Mouse (Mus musculus) retina, postnatal 7 days (tissue): Measurements from ENCODE around the gene Anxa10.

ENCODE experiments used
- DNase-seq: peaks from one replicate; pipeline ENCODE4 v3.0.0-alpha.2; 2012; ENCODE audit warnings: low read depth, low spot score

Gene Anxa10

DNA sequence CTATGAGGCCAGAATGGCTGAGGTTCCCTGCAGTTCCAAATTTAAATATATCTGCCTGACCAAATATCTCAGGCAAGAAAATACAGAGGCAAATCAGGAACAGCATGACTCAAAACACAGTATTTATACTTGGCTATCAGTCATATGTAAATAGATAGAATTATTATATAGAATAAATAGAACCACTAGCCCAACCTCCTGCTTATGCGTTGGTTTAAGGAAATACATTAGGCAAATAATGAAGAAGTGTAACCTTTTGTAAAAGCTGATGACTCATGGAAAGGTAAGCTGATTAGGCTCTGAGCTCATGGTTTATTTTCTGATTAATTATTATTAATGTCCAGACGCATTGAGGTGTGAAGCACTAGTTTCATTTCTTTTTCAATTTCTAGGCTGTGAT is at the start of gene Anxa10:
Anxa10 (minus strand) TSS at position 53 of the 400 bp plus-strand sequence.
- no peak for DNase-seq

DNA sequence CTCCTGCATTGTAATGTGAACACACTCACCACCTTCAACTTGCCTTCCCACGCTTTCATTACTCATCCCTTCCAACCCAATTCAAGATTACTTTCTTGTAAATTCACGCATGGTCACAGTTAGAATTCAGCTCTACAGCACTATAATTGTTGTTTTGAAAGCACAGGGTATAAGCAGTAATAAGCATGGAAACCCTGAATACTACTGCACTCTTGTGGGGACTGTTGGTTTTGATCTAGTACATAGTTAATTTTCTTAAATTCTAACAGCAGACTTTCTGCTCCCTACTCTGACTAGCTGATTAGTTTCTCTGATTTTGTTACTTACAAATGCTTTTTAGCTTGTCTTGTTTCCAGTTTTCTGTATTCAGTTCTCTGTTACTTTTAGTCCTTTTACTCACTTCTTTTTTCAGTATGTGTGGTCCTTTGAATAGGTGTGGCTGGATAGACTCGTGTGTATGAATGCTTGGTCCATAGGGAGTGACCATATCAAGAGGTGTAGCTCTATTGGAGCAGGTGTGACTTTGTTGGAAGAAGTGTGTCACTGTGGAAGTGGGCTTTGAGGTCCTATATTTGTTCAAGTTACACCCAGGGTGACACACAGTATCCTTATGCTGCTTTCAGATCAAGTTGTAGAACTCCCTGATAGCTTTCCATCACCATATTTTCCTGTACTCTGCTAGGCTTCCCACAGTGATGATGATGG is 9.9 kb upstream of the Anxa10 start:
- no peak for DNase-seq

DNA sequence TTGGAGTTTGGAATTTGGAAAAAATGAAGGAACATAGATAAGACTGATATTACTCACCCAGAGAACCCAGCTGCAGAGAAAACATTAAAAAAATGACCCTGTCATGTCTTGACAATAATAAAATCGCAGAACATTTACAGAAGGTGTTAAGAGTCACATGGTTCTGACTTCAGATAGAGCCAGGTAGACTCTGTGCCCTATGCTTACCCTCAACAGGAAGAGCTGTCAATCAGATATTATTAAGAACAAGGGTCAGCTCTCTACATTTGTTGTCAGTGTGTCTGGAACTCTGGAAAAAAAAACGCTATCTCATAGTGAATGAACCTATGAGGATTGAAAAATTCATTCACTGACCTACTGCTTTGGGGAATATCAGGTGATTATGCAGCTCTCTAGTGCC is 25.7 kb downstream of the Anxa10 start:
- no peak for DNase-seq

- no peak for DNase-seq
These were observed 41.1 kb downstream of the Anxa10 start for GRCm38 (mm10) chr8:62081804-62082203.

DNA sequence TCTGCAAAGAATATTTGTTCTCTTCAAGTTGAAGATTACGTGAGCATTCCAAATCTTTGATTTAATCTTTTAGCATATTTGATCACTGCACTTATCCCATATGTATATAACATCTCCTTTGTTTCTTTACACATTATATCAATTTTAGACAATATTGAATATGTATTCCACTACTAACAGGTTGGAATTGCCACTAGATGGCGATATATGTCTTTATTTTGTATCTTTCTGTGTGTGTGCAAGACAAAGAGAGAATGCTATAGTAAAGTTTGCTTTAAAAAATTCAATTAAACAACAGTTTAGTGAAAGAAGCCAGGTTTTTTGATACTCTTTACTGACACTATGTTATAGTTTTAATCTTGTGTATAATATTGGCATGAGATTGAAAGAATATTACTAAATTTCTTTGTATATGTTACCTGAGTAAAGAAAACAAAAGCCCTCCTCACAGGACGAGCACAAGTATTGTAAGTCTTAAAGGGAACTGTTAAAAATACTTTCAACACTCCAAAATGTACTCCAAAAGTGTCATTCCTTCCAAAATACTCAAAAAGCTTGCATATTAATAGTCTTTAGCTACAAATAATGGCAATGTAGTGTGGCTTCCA is 42.7 kb downstream of the Anxa10 start:
- DNase-seq = peak; percentile 43

DNA sequence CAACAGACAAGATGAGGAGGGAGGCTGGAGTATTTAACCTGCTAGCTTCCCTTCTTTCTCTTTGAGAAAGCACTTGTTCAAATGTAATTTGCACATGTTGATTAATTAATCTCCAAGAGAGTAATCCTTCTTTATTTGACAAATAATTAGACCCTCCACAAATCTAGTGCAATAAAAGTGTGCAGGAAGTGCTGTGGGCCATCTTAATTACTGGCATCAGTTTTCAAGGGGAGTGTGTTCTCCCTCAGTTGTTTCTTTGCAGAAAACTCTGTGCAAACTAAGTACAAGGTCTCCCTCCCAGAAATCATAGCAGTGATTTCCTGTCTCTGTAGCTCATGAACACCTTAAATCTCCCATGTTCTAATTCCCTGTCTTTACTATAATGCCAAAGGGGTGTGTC is 54.6 kb downstream of the Anxa10 start:
- no peak for DNase-seq

GRCm38 (mm10) chr8:62060357-62060756 is 62.6 kb downstream of the Anxa10 start:
- DNase-seq = no peak

- no peak for DNase-seq
These were observed 76.1 kb downstream of the Anxa10 start for GRCm38 (mm10) chr8:62046809-62047208.

DNA sequence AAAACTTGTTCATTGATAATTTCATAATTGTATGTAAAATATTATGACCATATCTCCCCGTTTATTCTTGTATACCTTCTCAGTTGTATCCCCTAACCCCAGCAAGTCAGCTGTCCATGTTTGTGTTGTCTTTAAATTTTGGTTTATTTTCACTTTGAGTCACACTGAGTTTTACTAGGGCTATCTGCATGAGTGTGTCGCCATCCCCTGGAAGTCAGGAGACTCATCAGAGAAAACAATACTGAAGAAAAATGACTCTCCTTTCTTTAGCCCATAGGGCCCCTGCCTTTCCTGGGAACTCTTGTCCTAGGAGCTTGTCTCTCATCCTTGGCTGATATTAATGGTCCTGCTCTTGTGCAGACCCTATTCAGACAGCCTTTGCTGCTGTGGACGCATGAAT is 88.6 kb downstream of the Anxa10 start:
- no peak for DNase-seq

DNA sequence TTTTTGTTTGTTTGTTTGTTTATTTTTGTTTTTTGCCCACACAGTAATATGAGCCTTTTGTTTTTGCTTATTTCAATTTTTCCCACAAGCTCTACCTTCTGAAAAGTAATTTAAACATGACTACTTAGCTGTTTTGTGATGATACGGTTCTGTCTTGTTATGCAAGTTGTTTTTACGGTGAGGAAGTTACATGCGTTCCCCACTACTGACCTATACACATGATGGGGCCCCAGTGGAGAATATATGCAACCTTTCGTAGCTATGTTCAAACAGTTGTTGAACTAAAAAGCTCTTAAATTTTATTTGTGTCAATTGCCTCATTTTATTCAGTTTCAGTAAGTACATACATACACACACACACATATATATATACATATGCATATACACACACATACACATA is 108.4 kb downstream of the Anxa10 start:
- DNase-seq = no peak

GRCm38 (mm10) chr8:62014166-62014565 is 108.8 kb downstream of the Anxa10 start:
- no peak for DNase-seq
